Comparison of ENCODE assay signal across 18 mouse cellular contexts in genomic region chr9:26539042-26539441, GRCm38 (mm10).
"Had no signal": no experiment of that assay in that cellular context is flagged by ENCODE, and none has a peak within 500 bp of the region (broad histone marks: within the 10 kb centered on the region; RNA-seq: fewer than 3 reads in every experiment).

No protein-coding gene starts in this region.

- H3K4me1 ChIP-seq: lung, embryonic 15.5 days; megakaryocyte, embryonic 14.5 days; midbrain, embryonic 13.5 days; midbrain, embryonic 15.5 days; neural tube, embryonic 12.5 days had no signal

- DNase-seq: liver, postnatal 0 days; lung, adult 2 months; lung, postnatal 14 days; lung, postnatal 36 days; right cerebral cortex, postnatal 25 days; right cerebral cortex, postnatal 4 days; spleen, adult 18-20 months; thymus, adult 18-20 months; thymus, postnatal 14 days; thymus, postnatal 36 days had no signal

- ATAC-seq: liver, postnatal 0 days; lung, postnatal 0 days; midbrain, embryonic 13.5 days; midbrain, embryonic 15.5 days had no signal

- H3K27me3 ChIP-seq: lung, embryonic 15.5 days; megakaryocyte, embryonic 14.5 days; midbrain, embryonic 13.5 days; midbrain, embryonic 15.5 days; neural tube, embryonic 12.5 days had no signal

- H3K4me2 ChIP-seq: lung, embryonic 15.5 days; midbrain, embryonic 11.5 days; midbrain, embryonic 13.5 days; midbrain, embryonic 15.5 days; neural tube, embryonic 12.5 days had no signal

- H3K36me3 ChIP-seq: lung, embryonic 15.5 days; midbrain, embryonic 13.5 days; midbrain, embryonic 15.5 days; neural tube, embryonic 12.5 days had no signal

- H3K9me3 ChIP-seq: lung, embryonic 15.5 days; midbrain, embryonic 13.5 days; midbrain, embryonic 15.5 days; neural tube, embryonic 12.5 days had no signal

- H3K9ac ChIP-seq: liver, postnatal 0 days; lung, embryonic 15.5 days; midbrain, embryonic 13.5 days; midbrain, embryonic 15.5 days; neural tube, embryonic 12.5 days had no signal

- H3K27ac ChIP-seq: lung, embryonic 15.5 days; macrophage; midbrain, embryonic 13.5 days; midbrain, embryonic 15.5 days; neural tube, embryonic 12.5 days had no signal

- H3K4me3 ChIP-seq: lung, embryonic 15.5 days; megakaryocyte, embryonic 14.5 days; midbrain, embryonic 13.5 days; midbrain, embryonic 15.5 days; neural tube, embryonic 12.5 days had no signal
